Mouse (Mus musculus): Measurements from ENCODE around the gene Trak1.

The Trak1 gene

GRCm38 (mm10) chr9:121295221-121295620, 2.1 kb upstream of the Trak1 start:
- DNase-seq (ENCODE audit: low read depth), result no peak

- no peak for DNase-seq (ENCODE audit: low read depth)
Measured at GRCm38 (mm10) chr9:121298065-121298398, 730 bp downstream of the Trak1 start.

GRCm38 (mm10) chr9:121298411-121299091, 1.2 kb downstream of the Trak1 start:
- peak; percentile 74 for DNase-seq (ENCODE audit: low read depth)

- DNase-seq (ENCODE audit: low read depth), result peak; percentile 81
Measured at GRCm38 (mm10) chr9:121299223-121299755, 2.0 kb downstream of the Trak1 start.

- no peak for DNase-seq (ENCODE audit: low read depth)
Measured at GRCm38 (mm10) chr9:121299976-121300570, 2.8 kb downstream of the Trak1 start.

GRCm38 (mm10) chr9:121301041-121301920, 4.0 kb downstream of the Trak1 start:
- DNase-seq (ENCODE audit: low read depth), result no peak

- peak; percentile 51 for DNase-seq (ENCODE audit: low read depth)
Measured at GRCm38 (mm10) chr9:121302543-121302942, 5.2 kb downstream of the Trak1 start.

GRCm38 (mm10) chr9:121303086-121303485, 5.8 kb downstream of the Trak1 start:
- DNase-seq (ENCODE audit: low read depth), result no peak

GRCm38 (mm10) chr9:121303748-121304147, 6.4 kb downstream of the Trak1 start:
- DNase-seq (ENCODE audit: low read depth), result no peak

GRCm38 (mm10) chr9:121304520-121304919, 7.2 kb downstream of the Trak1 start:
- no peak for DNase-seq (ENCODE audit: low read depth)

- no peak for DNase-seq (ENCODE audit: low read depth)
Measured at GRCm38 (mm10) chr9:121305456-121305855, 8.2 kb downstream of the Trak1 start.

GRCm38 (mm10) chr9:121309287-121309686, 12.0 kb downstream of the Trak1 start:
- no peak for DNase-seq (ENCODE audit: low read depth)

GRCm38 (mm10) chr9:121310501-121310900, 13.2 kb downstream of the Trak1 start:
- no peak for DNase-seq (ENCODE audit: low read depth)

GRCm38 (mm10) chr9:121311846-121312236, 14.5 kb downstream of the Trak1 start:
- DNase-seq (ENCODE audit: low read depth), result no peak

- no peak for DNase-seq (ENCODE audit: low read depth)
Measured at GRCm38 (mm10) chr9:121312237-121312891, 15.1 kb downstream of the Trak1 start.

- DNase-seq (ENCODE audit: low read depth), result peak; percentile 74
Measured at GRCm38 (mm10) chr9:121313656-121314374, 16.5 kb downstream of the Trak1 start.

GRCm38 (mm10) chr9:121314541-121315152, 17.3 kb downstream of the Trak1 start:
- DNase-seq (ENCODE audit: low read depth), result peak; percentile 43

- no peak for DNase-seq (ENCODE audit: low read depth)
Measured at GRCm38 (mm10) chr9:121315901-121316595, 18.7 kb downstream of the Trak1 start.

- DNase-seq (ENCODE audit: low read depth), result peak; percentile 67
Measured at GRCm38 (mm10) chr9:121316621-121317405, 19.5 kb downstream of the Trak1 start.
